Mouse (Mus musculus) liver, embryonic 12.5 days (tissue): ENCODE measurements around the gene Adh6b. TPM values are rescaled to one million over a fixed set of nuclear protein-coding genes. Genes with fewer than 3 reads are reported as not detected.
"Not testable (repeated sequence)": the region's sequence is repeated elsewhere in the genome, so short reads cannot be mapped to it uniquely, and the experiment has no call there.

ENCODE experiments used
- ATAC-seq: fragments of 200-750 bp; cut with Nextera tagmentation; 2 replicates; pipeline ENCODE4 v1.8.0; 2017; ENCODE audit warnings: moderate number of reproducible peaks, mild to moderate bottlenecking, moderate library complexity
- H3K27ac ChIP-seq: fragments of 300-500 bp; sonication (generic); 2 replicates; pipeline ENCODE4 v1.5.1; 2016; ENCODE audit warnings: mild to moderate bottlenecking
- H3K27me3 ChIP-seq: fragments of 300-500 bp; sonication (generic); replicated peaks from 2 replicates; pipeline ENCODE4 v1.6.1; 2016; ENCODE audit warnings: mild to moderate bottlenecking, moderate library complexity
- H3K36me3 ChIP-seq: fragments of 300-500 bp; sonication (generic); 2 replicates; pipeline ENCODE4 v1.6.1; 2016; ENCODE audit warnings: mild to moderate bottlenecking, moderate library complexity
- H3K4me1 ChIP-seq: fragments of 300-500 bp; sonication (generic); 2 replicates; pipeline ENCODE4 v1.6.1; 2016
- H3K4me2 ChIP-seq: fragments of 300-500 bp; sonication (generic); 2 replicates; pipeline ENCODE4 v1.6.1; 2016; ENCODE audit warnings: mild to moderate bottlenecking, moderate library complexity
- H3K4me3 ChIP-seq: fragments of 300-500 bp; sonication (generic); 2 replicates; pipeline ENCODE4 v1.5.1; 2016; ENCODE audit warnings: mild to moderate bottlenecking, moderate library complexity
- H3K9ac ChIP-seq: fragments of 300-500 bp; sonication (generic); 2 replicates; pipeline ENCODE4 v1.6.1; 2016; ENCODE audit warnings: mild to moderate bottlenecking, moderate library complexity
- H3K9me3 ChIP-seq: fragments of 300-500 bp; sonication (generic); replicated peaks from 2 replicates; pipeline ENCODE4 v1.6.1; 2016; ENCODE audit warnings: mild to moderate bottlenecking, moderate library complexity
- WGBS: fragments of 180-500 bp; shearing (Covaris S2); methylation state at CpG from one replicate; pipeline ENCODE4 v1.1.7; 2016; ENCODE audit not compliant: insufficient replicate concordance; 5-methylcytosine and 5-hydroxymethylcytosine counted together
- polyA plus RNA-seq: library from polyadenylated mRNA; unstranded; fragments of >200 nt; fragmentation: Nextera tagmentation; extraction: Ambion mirVana; gene quantifications from 2 replicates; pipeline ENCODE4 v1.2.1, GENCODE M21; 2016

The Adh6b gene
- polyA plus RNA-seq, 1 experiment from 2014 or later, result 0.68 TPM

GRCm38 (mm10) chr3:138369546-138369945 lies 28.0 kb downstream of the Adh6b start:
- Histone ChIP-seq H3K9ac (no peak overlapping the region), H3K4me2 (no peak overlapping the region), H3K4me1 (no peaks in the 10 kb centered on the region), H3K4me3 (no peak overlapping the region), H3K36me3 (no peaks in the 10 kb centered on the region), H3K27ac (no peak overlapping the region), H3K27me3 (no peaks in the 10 kb centered on the region), H3K9me3 (no peaks in the 10 kb centered on the region)
- no peak for ATAC-seq
- 64% methylated on average over 1 of the region's 1 CpGs for WGBS

GRCm38 (mm10) chr3:138370289-138370688 lies 28.7 kb downstream of the Adh6b start:
- not testable (repeated sequence) for H3K27ac ChIP-seq, H3K9ac ChIP-seq, H3K4me1 ChIP-seq, H3K4me3 ChIP-seq, H3K9me3 ChIP-seq, H3K27me3 ChIP-seq, H3K4me2 ChIP-seq, ATAC-seq, H3K36me3 ChIP-seq
- WGBS, result 54% methylated on average over 4 of the region's 4 CpGs

GRCm38 (mm10) chr3:138373920-138374319 lies 32.3 kb downstream of the Adh6b start:
- Histone ChIP-seq H3K27me3 (no peaks in the 10 kb centered on the region), H3K9ac (no peak overlapping the region), H3K4me3 (no peak overlapping the region), H3K4me2 (no peak overlapping the region), H3K9me3 (no peaks in the 10 kb centered on the region), H3K4me1 (no peaks in the 10 kb centered on the region), H3K36me3 (no peaks in the 10 kb centered on the region), H3K27ac (no peak overlapping the region)
- ATAC-seq, result no peak
- 72% methylated on average over 4 of the region's 4 CpGs for WGBS

- Histone ChIP-seq H3K4me2 (no peak overlapping the region), H3K9me3 (no peaks in the 10 kb centered on the region), H3K9ac (no peak overlapping the region), H3K27me3 (no peaks in the 10 kb centered on the region), H3K36me3 (no peaks in the 10 kb centered on the region), H3K4me1 (no peaks in the 10 kb centered on the region), H3K4me3 (no peak overlapping the region), H3K27ac (no peak overlapping the region)
- no peak for ATAC-seq
- 43% methylated on average over 2 of the region's 2 CpGs for WGBS
These were observed 33.6 kb downstream of the Adh6b start for GRCm38 (mm10) chr3:138375148-138375547.

GRCm38 (mm10) chr3:138381133-138381532 lies 39.6 kb downstream of the Adh6b start:
- WGBS, result 41% methylated on average over 3 of the region's 3 CpGs
- H3K9ac ChIP-seq, result no peak overlapping the region
- H3K4me3 ChIP-seq, result no peak overlapping the region
- H3K27ac ChIP-seq, result no peak overlapping the region
- H3K4me1 ChIP-seq, result no peaks in the 10 kb centered on the region
- ATAC-seq, result no peak
- H3K9me3 ChIP-seq, result no peaks in the 10 kb centered on the region
- no peak overlapping the region for H3K4me2 ChIP-seq
- no peaks in the 10 kb centered on the region for H3K36me3 ChIP-seq
- H3K27me3 ChIP-seq, result no peaks in the 10 kb centered on the region

- WGBS, result 74% methylated on average over 6 of the region's 6 CpGs
- H3K4me1 ChIP-seq, result no peaks in the 10 kb centered on the region
- no peak for ATAC-seq
- H3K9ac ChIP-seq, result no peak overlapping the region
- H3K36me3 ChIP-seq, result no peaks in the 10 kb centered on the region
- H3K4me3 ChIP-seq, result no peak overlapping the region
- no peak overlapping the region for H3K4me2 ChIP-seq
- H3K27ac ChIP-seq, result no peak overlapping the region
- H3K9me3 ChIP-seq, result no peaks in the 10 kb centered on the region
- no peaks in the 10 kb centered on the region for H3K27me3 ChIP-seq
These were observed 45.6 kb downstream of the Adh6b start for GRCm38 (mm10) chr3:138387155-138387554.

- Histone ChIP-seq H3K36me3 (no peaks in the 10 kb centered on the region), H3K9ac (no peak overlapping the region), H3K27me3 (no peaks in the 10 kb centered on the region), H3K4me3 (no peak overlapping the region), H3K4me2 (no peak overlapping the region), H3K4me1 (no peaks in the 10 kb centered on the region), H3K27ac (no peak overlapping the region), H3K9me3 (no peaks in the 10 kb centered on the region)
- 51% methylated on average over 3 of the region's 3 CpGs for WGBS
- ATAC-seq, result no peak
These were observed 63.3 kb downstream of the Adh6b start for GRCm38 (mm10) chr3:138404872-138405271.

GRCm38 (mm10) chr3:138405341-138405740 lies 63.8 kb downstream of the Adh6b start:
- Histone ChIP-seq H3K9ac (no peak overlapping the region), H3K36me3 (no peaks in the 10 kb centered on the region), H3K27ac (no peak overlapping the region), H3K4me3 (no peak overlapping the region), H3K4me1 (no peaks in the 10 kb centered on the region), H3K9me3 (no peaks in the 10 kb centered on the region), H3K27me3 (no peaks in the 10 kb centered on the region), H3K4me2 (no peak overlapping the region)
- 23% methylated on average over 3 of the region's 3 CpGs for WGBS
- ATAC-seq, result no peak

- Histone ChIP-seq H3K27ac (no peak overlapping the region), H3K9ac (no peak overlapping the region), H3K4me2 (no peak overlapping the region), H3K4me1 (no peaks in the 10 kb centered on the region), H3K36me3 (no peaks in the 10 kb centered on the region), H3K9me3 (no peaks in the 10 kb centered on the region), H3K4me3 (no peak overlapping the region), H3K27me3 (no peaks in the 10 kb centered on the region)
- WGBS, result 74% methylated on average over 7 of the region's 7 CpGs
- no peak for ATAC-seq
These were observed 64.3 kb downstream of the Adh6b start for GRCm38 (mm10) chr3:138405840-138406239.

- Histone ChIP-seq H3K4me1 (no peaks in the 10 kb centered on the region), H3K4me2 (no peak overlapping the region), H3K27me3 (no peaks in the 10 kb centered on the region), H3K9ac (no peak overlapping the region), H3K4me3 (no peak overlapping the region), H3K27ac (no peak overlapping the region), H3K36me3 (no peaks in the 10 kb centered on the region), H3K9me3 (no peaks in the 10 kb centered on the region)
- 65% methylated on average over 1 of the region's 1 CpGs for WGBS
- no peak for ATAC-seq
These were observed 66.3 kb downstream of the Adh6b start for GRCm38 (mm10) chr3:138407920-138408319.

Other genes starting within 250 kb of the Adh6b start
- gene Trmt10a, start 198.3 kb upstream of the Adh6b start, polyA plus RNA-seq, result 8.8 and 11.0 TPM in 2 replicates
- 36.3 and 37.0 TPM in 2 replicates for gene Mttp, start 196.8 kb upstream of the Adh6b start, polyA plus RNA-seq
- not detected in 2 replicates for gene 4930579F01Rik, start 147.9 kb upstream of the Adh6b start, polyA plus RNA-seq
- gene Adh7, start 124.0 kb upstream of the Adh6b start, polyA plus RNA-seq, result 0.19 and 0.26 TPM in 2 replicates
- 0.92 and 0.97 TPM in 2 replicates for gene Adh1, start 80.8 kb upstream of the Adh6b start, polyA plus RNA-seq
- not detected in 2 replicates for gene Adh6a, start 28.5 kb upstream of the Adh6b start, polyA plus RNA-seq
- gene Adh4, start 73.7 kb downstream of the Adh6b start, polyA plus RNA-seq, result 0.20 TPM in 1 of 2 replicates, not detected in the other
- gene Adh5, start 101.3 kb downstream of the Adh6b start, polyA plus RNA-seq, result 96.7 and 98.9 TPM in 2 replicates
- 31.8 and 33.1 TPM in 2 replicates for gene Metap1, start 147.7 kb downstream of the Adh6b start, polyA plus RNA-seq
- 251 and 254 TPM in 2 replicates for gene Eif4e, start 184.4 kb downstream of the Adh6b start, polyA plus RNA-seq